ENCODE assay signal across 12 mouse cellular contexts in the genomic region with DNA sequence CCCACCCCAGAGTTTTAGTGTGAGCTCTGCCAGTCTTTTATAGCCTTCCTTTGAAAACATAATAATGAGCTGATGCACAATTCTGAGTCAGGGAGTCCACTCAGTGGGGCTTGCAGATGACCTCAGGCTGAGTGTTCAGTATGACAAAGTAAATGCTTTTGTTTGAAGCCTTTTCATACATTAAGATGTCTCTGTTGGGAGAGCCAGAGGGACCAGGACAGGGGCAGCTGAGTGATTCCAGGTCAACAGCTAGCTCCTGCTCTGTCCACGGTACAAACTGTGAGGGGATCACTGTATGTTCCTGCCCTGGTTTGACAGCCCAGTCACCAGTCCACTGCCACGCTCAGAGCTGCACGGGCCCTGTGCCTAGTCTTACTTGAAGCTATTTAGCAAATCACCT. TPM values are rescaled to one million over a fixed set of nuclear protein-coding genes. Genes with fewer than 3 reads are reported as not detected.
DNase-seq lines count a peak whose midpoint lies in the region; ATAC-seq and TF ChIP-seq lines count a peak whose summit lies in the region.
"Had no signal": no experiment of that assay in that cellular context is flagged by ENCODE, and none has a peak within 500 bp of the region (broad histone marks: within the 10 kb centered on the region; RNA-seq: fewer than 3 reads in every experiment).

No protein-coding gene starts in this region.

- TF ChIP-seq CTCF in cortical plate, adult 2 months (IDR thresholded peaks at IDR 0.05; ENCODE audit: extremely low read depth, insufficient read depth, low read length): no peak

- WGBS in kidney, embryonic 16.5 days: 23% methylated on average over 3 of the region's 3 CpGs
- WGBS in hindbrain, embryonic 12.5 days: 9% methylated on average over 3 of the region's 3 CpGs
- WGBS in neural tube, embryonic 13.5 days: 10% methylated on average over 3 of the region's 3 CpGs

- H3K4me1 ChIP-seq in kidney, embryonic 16.5 days (ENCODE audit: insufficient read depth, low read length): peaks cover 29% of the 10 kb centered on the region
- peaks cover 3% of the 10 kb centered on the region; the same call in 1 of the 2 replicates for H3K4me1 ChIP-seq in cortical plate, adult 2 months (ENCODE audit: control insufficient read depth, insufficient read depth, low read length)
- peaks cover 27% of the 10 kb centered on the region for H3K4me1 ChIP-seq in hindbrain, embryonic 12.5 days
- H3K4me1 ChIP-seq in neural tube, embryonic 13.5 days (replicated peaks): peaks cover 31% of the 10 kb centered on the region

- H3K36me3 ChIP-seq in kidney, embryonic 16.5 days (ENCODE audit: insufficient read depth, low read length): no peaks in the 10 kb centered on the region
- H3K36me3 ChIP-seq in hindbrain, embryonic 12.5 days: no peaks in the 10 kb centered on the region
- H3K36me3 ChIP-seq in neural tube, embryonic 13.5 days: no peaks in the 10 kb centered on the region

- TF ChIP-seq POLR2A in cortical plate, adult 2 months (IDR thresholded peaks at IDR 0.05; ENCODE audit: extremely low read depth, insufficient read depth, low read length): no peak

- no peaks in the 10 kb centered on the region for H3K9me3 ChIP-seq in kidney, embryonic 16.5 days (ENCODE audit: low read length)
- no peaks in the 10 kb centered on the region for H3K9me3 ChIP-seq in hindbrain, embryonic 12.5 days (replicated peaks)
- H3K9me3 ChIP-seq in neural tube, embryonic 13.5 days: no peaks in the 10 kb centered on the region

- DNase-seq in kidney, adult 9 months: no peak
- no peak for DNase-seq in ovary, postnatal 14 days (ENCODE audit: low spot score)
- DNase-seq in yolk sac, embryonic 10.5 days (ENCODE audit: low spot score): no peak
- DNase-seq: cerebellum, adult 11 months had no signal

- no peak overlapping the region for H3K4me3 ChIP-seq in kidney, embryonic 16.5 days (ENCODE audit: low read length)
- H3K4me3 ChIP-seq in cortical plate, adult 2 months (ENCODE audit: insufficient read depth, low read length): no peak overlapping the region
- H3K4me3 ChIP-seq in hindbrain, embryonic 12.5 days: no peak overlapping the region
- no peak overlapping the region for H3K4me3 ChIP-seq in neural tube, embryonic 13.5 days
- H3K4me3 ChIP-seq: heart, adult 2 months; left cerebral cortex, adult 2 months had no signal

- H3K27me3 ChIP-seq in kidney, embryonic 16.5 days (ENCODE audit: insufficient read depth, low read length): no peaks in the 10 kb centered on the region
- no peaks in the 10 kb centered on the region for H3K27me3 ChIP-seq in hindbrain, embryonic 12.5 days
- H3K27me3 ChIP-seq in neural tube, embryonic 13.5 days: no peaks in the 10 kb centered on the region

- H3K9ac ChIP-seq in kidney, embryonic 16.5 days (replicated peaks; ENCODE audit: low read length): no peak overlapping the region
- no peak overlapping the region for H3K9ac ChIP-seq in hindbrain, embryonic 12.5 days
- H3K9ac ChIP-seq in neural tube, embryonic 13.5 days: no peak overlapping the region

- peak overlapping the region; percentile 88 for H3K27ac ChIP-seq in kidney, embryonic 16.5 days (ENCODE audit: low read length)
- H3K27ac ChIP-seq in cortical plate, adult 2 months (ENCODE audit: insufficient read depth, low read length): peak overlapping the region; percentile 33; the same call in 1 of the 2 replicates
- peak overlapping the region; percentile 94 for H3K27ac ChIP-seq in hindbrain, embryonic 12.5 days
- H3K27ac ChIP-seq in neural tube, embryonic 13.5 days (replicated peaks): peak overlapping the region; percentile 90
- H3K27ac ChIP-seq: heart, adult 2 months; left cerebral cortex, adult 2 months had no signal

- peak; percentile 33; the same call in 1 of the 2 replicates for ATAC-seq in kidney, embryonic 16.5 days (ENCODE audit: low FRiP score, low TSS enrichment)
- ATAC-seq in hindbrain, embryonic 12.5 days (ENCODE audit: low FRiP score): no peak; the same call in 1 of the 2 replicates
- no peak for ATAC-seq in neural tube, embryonic 13.5 days (ENCODE audit: low read depth)
- no peak for ATAC-seq in erythroblast, adult 5-6 weeks (replicated peaks; ENCODE audit: low FRiP score, poor library complexity, severe bottlenecking)

- no peak overlapping the region for H3K4me2 ChIP-seq in kidney, embryonic 16.5 days (replicated peaks; ENCODE audit: low read depth, low read length)
- H3K4me2 ChIP-seq in hindbrain, embryonic 12.5 days (replicated peaks): no peak overlapping the region; the same call in 1 of the 2 replicates
- H3K4me2 ChIP-seq in neural tube, embryonic 13.5 days: no peak overlapping the region

RNA-seq across cellular contexts. Expression of gene Tgfbi, which starts 26.6 kb away (rescaled TPM):
- 133 and 135 TPM in 2 replicates for polyA plus RNA-seq in kidney, embryonic 16.5 days (2015; fragmentation: Nextera tagmentation; extraction: Ambion mirVana)
- 3.7 and 3.8 TPM in 2 replicates for polyA plus RNA-seq in cortical plate, adult 2 months (2012; rRNA removed)
- 65.5 and 72.2 TPM in 2 replicates for polyA plus RNA-seq in hindbrain, embryonic 12.5 days (2016; fragmentation: Nextera tagmentation; extraction: Ambion mirVana)
- polyA plus RNA-seq in neural tube, embryonic 13.5 days (2015; fragmentation: Nextera tagmentation; extraction: Ambion mirVana): 15.3 and 25.2 TPM in 2 replicates
- 20.4 and 25.7 TPM in 2 replicates for total RNA-seq in erythroblast, adult 5-6 weeks (2015; ENCODE audit: low replicate concordance)
- total RNA-seq in erythroblast, adult 5-6 weeks (2017; ENCODE audit: low replicate concordance): 20.8 and 27.5 TPM in 2 replicates

RNA-seq across cellular contexts. Expression of gene Lect2, which starts 34.4 kb away (rescaled TPM):
- 1.1 and 1.2 TPM in 2 replicates for polyA plus RNA-seq in kidney, embryonic 16.5 days (2015; fragmentation: Nextera tagmentation; extraction: Ambion mirVana)
- polyA plus RNA-seq in cortical plate, adult 2 months (2012; rRNA removed): not detected in 2 replicates
- polyA plus RNA-seq in hindbrain, embryonic 12.5 days (2016; fragmentation: Nextera tagmentation; extraction: Ambion mirVana): not detected in 2 replicates
- polyA plus RNA-seq in neural tube, embryonic 13.5 days (2015; fragmentation: Nextera tagmentation; extraction: Ambion mirVana): not detected in 2 replicates
- total RNA-seq in erythroblast, adult 5-6 weeks (2015; ENCODE audit: low replicate concordance): not detected in 2 replicates
- total RNA-seq in erythroblast, adult 5-6 weeks (2017; ENCODE audit: low replicate concordance): not detected in 2 replicates
- total RNA-seq: heart, adult 2 months; left cerebral cortex, adult 2 months had no signal
- polyA plus RNA-seq: heart, adult 2 months; spleen, adult 2 months had no signal

Comparison
In these comparisons a context has a peak if more than half of its experiments do, and no peak if none do; other contexts are left out.
1. H3K27ac ChIP-seq: peak in every context shown above with its lines; median percentile 94 in hindbrain, embryonic 12.5 days; 90 in neural tube, embryonic 13.5 days; 88 in kidney, embryonic 16.5 days; 33 in cortical plate, adult 2 months.